Mouse (Mus musculus): Measurements from ENCODE around the gene Cmtm1. TPM values are rescaled to one million over a fixed set of nuclear protein-coding genes. Genes with fewer than 3 reads are reported as not detected.

The Cmtm1 gene
- total and polyA plus RNA-seq, 3 experiments, result not detected

GRCm38 (mm10) chr8:104333786-104334185 is 23.8 kb upstream of the Cmtm1 start:
- Histone ChIP-seq H3K4me3 (ENCODE audit: control insufficient read depth in 1 of 2, insufficient read depth in 1 of 2, low read depth in 2 of 2, low read length in 2 of 2) (peak overlapping the region; percentile 1 to 22; a peak in 2 of 4 replicates), H3K4me1 (ENCODE audit: control insufficient read depth in 1 of 2, insufficient read depth in 2 of 2, low read length in 2 of 2) (peaks cover 7 to 20% of the 10 kb centered on the region in 2 experiments), H3K79me2 (ENCODE audit: control insufficient read depth, insufficient read depth, low read length, poor library complexity) (no peaks in the 10 kb centered on the region), H3K27ac (ENCODE audit: control insufficient read depth, low read depth, low read length) (peak overlapping the region; percentile 59), H3K36me3 (ENCODE audit: control insufficient read depth in 1 of 2, insufficient read depth in 2 of 2, low read length in 2 of 2) (peaks cover 0 to 17% of the 10 kb centered on the region in 2 experiments; a peak in 2 of 4 replicates), H3K9me3 (replicated peaks; ENCODE audit: insufficient read depth, low read length) (no peaks in the 10 kb centered on the region), H3K27me3 (ENCODE audit: control insufficient read depth in 1 of 2, insufficient read depth in 2 of 2, low read length in 2 of 2) (no peaks in the 10 kb centered on the region), H3K9ac (ENCODE audit: control insufficient read depth, low read depth, low read length, poor library complexity, severe bottlenecking) (0 out of 2 replicates have a peak overlapping the region, but pooled peaks have one; percentile 1)
- peak; percentile 86 for DNase-seq (ENCODE audit: low read depth, low spot score)
- TF ChIP-seq ZKSCAN1 (IDR thresholded peaks at IDR 0.05; ENCODE audit: low read depth, low read length) (no peak), ZC3H11A (IDR thresholded peaks at IDR 0.05; ENCODE audit: low read depth, low read length) (no peak), TCF12 (IDR thresholded peaks at IDR 0.05; ENCODE audit: low read depth, low read length) (peak; percentile 46), USF2 (IDR thresholded peaks at IDR 0.05; ENCODE audit: borderline replicate concordance in 1 of 2, insufficient read depth in 1 of 2, low read depth in 1 of 2, low read length in 2 of 2) (no peak), SMC3 (IDR thresholded peaks at IDR 0.05; ENCODE audit: low read depth, low read length) (no peak), NRF1 (IDR thresholded peaks at IDR 0.05; ENCODE audit: insufficient read depth, low read depth, low read length, poor library complexity, severe bottlenecking) (no peak), MEF2A (IDR thresholded peaks at IDR 0.05; ENCODE audit: extremely low read depth, insufficient replicate concordance, low read depth, low read length, poor library complexity, severe bottlenecking) (no peak), MYC (IDR thresholded peaks at IDR 0.05; ENCODE audit: low read depth, low read length) (peak; percentile 80), MAX (IDR thresholded peaks at IDR 0.05; ENCODE audit: low read length) (peak; percentile 78; the same call in 1 of the 2 replicates), MXI1 (IDR thresholded peaks at IDR 0.05; ENCODE audit: low read depth, low read length) (peak; percentile 72; the same call in 1 of the 2 replicates), MYB (IDR thresholded peaks at IDR 0.05; ENCODE audit: low read depth, low read length) (no peak), POLR2AphosphoS5 (IDR thresholded peaks at IDR 0.05; ENCODE audit: borderline replicate concordance, low read depth, low read length) (no peak), CHD2 (IDR thresholded peaks at IDR 0.05; ENCODE audit: low read length) (no peak), ZMIZ1 (IDR thresholded peaks at IDR 0.05; ENCODE audit: low read depth, low read length) (no peak), POLR2A (IDR thresholded peaks at IDR 0.05; ENCODE audit: control insufficient read depth in 1 of 2, insufficient read depth in 1 of 2, low read depth in 1 of 2, low read length in 2 of 2, poor library complexity in 1 of 2) (peak; percentile 9 to 50; a peak in 2 of 4 replicates), UBTF (IDR thresholded peaks at IDR 0.05; ENCODE audit: borderline replicate concordance, insufficient read depth, low read depth, low read length) (no peak), HCFC1 (IDR thresholded peaks at IDR 0.05; ENCODE audit: low read depth, low read length) (peak; percentile 46), MAFK (IDR thresholded peaks at IDR 0.05; ENCODE audit: borderline replicate concordance, low read depth, low read length) (no peak), TAL1 (IDR thresholded peaks at IDR 0.05; ENCODE audit: low read length) (no peak), NELFE (IDR thresholded peaks at IDR 0.05; ENCODE audit: low read depth, low read length) (peak; percentile 47), ELF1 (IDR thresholded peaks at IDR 0.05; ENCODE audit: low read depth, low read length) (peak; percentile 46; the same call in 1 of the 2 replicates), EP300 (IDR thresholded peaks at IDR 0.05; ENCODE audit: low read depth in 1 of 2, low read length in 2 of 2) (peak in 1 of 2 experiments; percentile 39; a peak in 3 of 4 replicates), BHLHE40 (IDR thresholded peaks at IDR 0.05; ENCODE audit: borderline replicate concordance, low read depth, low read length) (no peak), GATA1 (IDR thresholded peaks at IDR 0.05; ENCODE audit: low read depth, low read length) (peak; percentile 29; the same call in 1 of the 2 replicates), RCOR1 (IDR thresholded peaks at IDR 0.05; ENCODE audit: low read depth, low read length) (peak; percentile 7; the same call in 1 of the 2 replicates), SIN3A (IDR thresholded peaks at IDR 0.05; ENCODE audit: low read length) (no peak), POLR2AphosphoS2 (IDR thresholded peaks at IDR 0.05; ENCODE audit: low read length) (no peak), CTCF (IDR thresholded peaks at IDR 0.05 in 2 of 3, conservative IDR thresholded peaks at IDR 0.05 in 1 of 3; ENCODE audit: control insufficient read depth in 1 of 3, insufficient read depth in 1 of 3, low read depth in 2 of 3, low read length in 3 of 3, poor library complexity in 1 of 3, severe bottlenecking in 1 of 3) (no peak), USF1 (IDR thresholded peaks at IDR 0.05; ENCODE audit: low read depth, low read length) (no peak), MAZ (IDR thresholded peaks at IDR 0.05; ENCODE audit: low read depth, low read length) (no peak), CHD1 (IDR thresholded peaks at IDR 0.05; ENCODE audit: low read depth, low read length) (no peak), TBP (IDR thresholded peaks at IDR 0.05; ENCODE audit: low read depth, low read length) (peak; percentile 66; the same call in 1 of the 2 replicates), ETS1 (IDR thresholded peaks at IDR 0.05; ENCODE audit: low read depth, low read length) (peak; percentile 71; the same call in 1 of the 2 replicates)

All from MEL (cell line).